Mouse (Mus musculus) embryo, embryonic 10.5 days (tissue): ENCODE results near the gene Trmt10c.

Source experiments
- DNase-seq: peaks from one replicate; pipeline ENCODE4 v3.0.0-alpha.2; 2015; ENCODE audit warnings: low spot score

Gene Trmt10c

GRCm38 (mm10) chr16:56038090-56038489 lies 471 bp upstream of the Trmt10c start:
- no peak for DNase-seq

GRCm38 (mm10) chr16:56036501-56036900 lies 1.1 kb downstream of the Trmt10c start:
- no peak for DNase-seq

GRCm38 (mm10) chr16:56034566-56034965 lies 3.1 kb downstream of the Trmt10c start:
- no peak for DNase-seq

GRCm38 (mm10) chr16:56029661-56030082 lies 7.9 kb downstream of the Trmt10c start, which contains the start of gene Pcnp:
TSS of gene Pcnp (minus strand) at chr16:56029739.
- DNase-seq, result peak; percentile 99

- peak; percentile 51 for DNase-seq
Observed at GRCm38 (mm10) chr16:56028722-56029551, 8.7 kb downstream of the Trmt10c start.

- no peak for DNase-seq
Observed at GRCm38 (mm10) chr16:56027854-56028629, 9.6 kb downstream of the Trmt10c start.

- DNase-seq, result no peak
Observed at GRCm38 (mm10) chr16:56019660-56020059, 18.0 kb downstream of the Trmt10c start.

GRCm38 (mm10) chr16:56014076-56014475 lies 23.5 kb downstream of the Trmt10c start:
- DNase-seq, result no peak

GRCm38 (mm10) chr16:56012789-56013743 lies 24.6 kb downstream of the Trmt10c start:
- no peak for DNase-seq

GRCm38 (mm10) chr16:56008862-56009261 lies 28.8 kb downstream of the Trmt10c start:
- DNase-seq, result no peak

- DNase-seq, result no peak
Observed at GRCm38 (mm10) chr16:56006798-56007197, 30.8 kb downstream of the Trmt10c start.

GRCm38 (mm10) chr16:55994235-55994634 lies 43.4 kb downstream of the Trmt10c start:
- DNase-seq, result no peak

- DNase-seq, result no peak
Observed at GRCm38 (mm10) chr16:55990311-55990710, 47.3 kb downstream of the Trmt10c start.

GRCm38 (mm10) chr16:55986001-55986400 lies 51.6 kb downstream of the Trmt10c start:
- DNase-seq, result no peak
